25 mouse cellular contexts compared by ENCODE assay signal in genomic region chrX:135098101-135098500, GRCm38 (mm10).
DNase-seq lines count a peak whose midpoint lies in the region; ATAC-seq and TF ChIP-seq lines count a peak whose summit lies in the region.
"Had no signal": no experiment of that assay in that cellular context is flagged by ENCODE, and none has a peak within 500 bp of the region (broad histone marks: within the 10 kb centered on the region; RNA-seq: fewer than 3 reads in every experiment).

No protein-coding gene starts in this region.

- no peaks in the 10 kb centered on the region for H3K27me3 ChIP-seq in hindbrain, postnatal 0 days (ENCODE audit: insufficient read depth, low read length)
- H3K27me3 ChIP-seq: embryonic facial prominence, embryonic 15.5 days had no signal

- intact Hi-C loops in left cerebral cortex, postnatal 36 days (cut with DNase I): no loop called here

- no peak for ATAC-seq in hindbrain, postnatal 0 days
- ATAC-seq: activated CD4-positive, CD25-positive, alpha-beta regulatory T cell, adult 4 months; CD4-positive, CD25-positive, alpha-beta regulatory T cell, adult 4 months; forebrain, embryonic 14.5 days; forebrain, postnatal 0 days; hindbrain, embryonic 16.5 days; inflammation-experienced regulatory T-cells, adult 6 months; intestine, embryonic 16.5 days had no signal

- H3K36me3 ChIP-seq in hindbrain, postnatal 0 days (ENCODE audit: insufficient read depth, low read length): no peaks in the 10 kb centered on the region
- H3K36me3 ChIP-seq: embryonic facial prominence, embryonic 12.5 days; embryonic facial prominence, embryonic 15.5 days; hindbrain, embryonic 13.5 days had no signal

- peak; percentile 60 for DNase-seq in adrenal gland, adult 2 months
- no peak for DNase-seq in adrenal gland, adult 18-20 months (ENCODE audit: low spot score in 2 of 2)
- DNase-seq in adrenal gland, postnatal 10 days: peak; percentile 6
- peak; percentile 19 to 28 for DNase-seq in adrenal gland, postnatal 36 days
- no peak for DNase-seq in left cerebral cortex, postnatal 36 days (ENCODE audit: low spot score in 2 of 2)
- no peak for DNase-seq in hindbrain, postnatal 0 days (ENCODE audit: low spot score)
- DNase-seq: cerebellum, adult 11-12 months; cerebellum, adult 9-11 months; cerebellum, postnatal 25 days; forebrain, postnatal 0 days; gastrocnemius, adult 2 months; gastrocnemius, postnatal 14 days; heart, adult 11 months; kidney, adult 18-20 months; kidney, adult 9 months had no signal

- no peak overlapping the region for H3K27ac ChIP-seq in hindbrain, postnatal 0 days
- H3K27ac ChIP-seq: embryonic facial prominence, embryonic 12.5 days; embryonic facial prominence, embryonic 15.5 days; gastrocnemius, adult 2 months; hindbrain, embryonic 13.5 days had no signal

- no peaks in the 10 kb centered on the region for H3K9me3 ChIP-seq in hindbrain, postnatal 0 days (ENCODE audit: low read length)
- H3K9me3 ChIP-seq: embryonic facial prominence, embryonic 12.5 days; embryonic facial prominence, embryonic 15.5 days; hindbrain, embryonic 13.5 days had no signal

- no peak for TF ChIP-seq CTCF in hindbrain, postnatal 0 days (IDR thresholded peaks at IDR 0.05; ENCODE audit: low read depth)

- no peaks in the 10 kb centered on the region for H3K4me1 ChIP-seq in hindbrain, postnatal 0 days (ENCODE audit: insufficient read depth, low read length)
- H3K4me1 ChIP-seq: embryonic facial prominence, embryonic 12.5 days; embryonic facial prominence, embryonic 15.5 days; hindbrain, embryonic 13.5 days had no signal

- no peak overlapping the region for H3K9ac ChIP-seq in hindbrain, postnatal 0 days (replicated peaks; ENCODE audit: low read length)
- H3K9ac ChIP-seq: embryonic facial prominence, embryonic 12.5 days; embryonic facial prominence, embryonic 15.5 days; forebrain, postnatal 0 days; hindbrain, embryonic 13.5 days had no signal

- H3K4me2 ChIP-seq in hindbrain, postnatal 0 days (ENCODE audit: low read depth, low read length): no peak overlapping the region
- H3K4me2 ChIP-seq: embryonic facial prominence, embryonic 12.5 days; embryonic facial prominence, embryonic 15.5 days; heart, embryonic 11.5 days; hindbrain, embryonic 13.5 days had no signal

- no peak overlapping the region for H3K4me3 ChIP-seq in hindbrain, postnatal 0 days (ENCODE audit: low read length)
- H3K4me3 ChIP-seq: embryonic facial prominence, embryonic 12.5 days; embryonic facial prominence, embryonic 15.5 days; gastrocnemius, adult 2 months; hindbrain, embryonic 13.5 days had no signal

Comparison
In these comparisons a context has a peak if more than half of its experiments do, and no peak if none do; other contexts are left out.
1. DNase-seq: peak in adrenal gland, adult 2 months (single experiment), adrenal gland, postnatal 10 days (single experiment) and adrenal gland, postnatal 36 days (2 of 2); none in adrenal gland, adult 18-20 months (0 of 2), left cerebral cortex, postnatal 36 days (0 of 2) and hindbrain, postnatal 0 days (single experiment).